Mouse (Mus musculus) megakaryocyte-erythroid progenitor cell, adult 5-6 weeks (primary cell): ENCODE data around the gene 1110004F10Rik. TPM values are rescaled to one million over a fixed set of nuclear protein-coding genes. Genes with fewer than 3 reads are reported as not detected.
A peak's percentile ranks its signal among the peaks of the same experiment; 100 is the strongest.

Source experiments
- ATAC-seq: replicated peaks from 2 replicates; pipeline ENCODE4 v1.8.0; 2016; ENCODE audit warnings: mild to moderate bottlenecking, inconsistent platforms; ENCODE audit not compliant: severe bottlenecking, poor library complexity, low FRiP score, low TSS enrichment
- total RNA-seq, 2 experiments: library from RNA; stranded (forward) in 1 of 2; stranded (reverse) in 1 of 2; fragments of 200-1000, 215-1000 nt in 1 of 2; fragments of >200 nt in 1 of 2; fragmentation: Nextera tagmentation in 1 of 2; gene quantifications; 2 replicates each; pipeline ENCODE4 v1.2.3; 2014 to 2017

The 1110004F10Rik gene
- total RNA-seq, 2 experiments from 2014 or later: 135 to 293 TPM

DNA sequence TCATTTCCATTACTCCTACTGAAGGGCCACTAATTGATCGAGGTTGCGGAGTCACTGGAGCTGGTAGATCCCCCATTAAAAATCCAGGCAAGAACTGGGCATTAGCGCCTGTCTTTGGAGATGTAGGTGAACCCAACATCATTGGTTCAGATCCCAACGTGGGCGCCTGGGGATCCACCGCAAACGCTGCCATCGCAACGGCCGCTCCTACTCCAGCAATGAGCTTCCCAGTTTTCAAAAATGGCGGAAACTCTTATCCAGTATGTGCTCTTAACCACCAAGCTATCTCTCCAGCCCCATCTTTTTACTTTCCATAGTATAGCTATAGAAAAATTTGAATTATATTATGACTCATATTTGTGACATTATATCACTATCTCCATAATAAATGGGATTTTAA is 45.2 kb downstream of the 1110004F10Rik start, which contains the start of gene Gm4353:
Gene Gm4353, minus strand, starts transcription at position 270 of the 400 bp plus-strand sequence.
- ATAC-seq: peak; percentile 82

DNA sequence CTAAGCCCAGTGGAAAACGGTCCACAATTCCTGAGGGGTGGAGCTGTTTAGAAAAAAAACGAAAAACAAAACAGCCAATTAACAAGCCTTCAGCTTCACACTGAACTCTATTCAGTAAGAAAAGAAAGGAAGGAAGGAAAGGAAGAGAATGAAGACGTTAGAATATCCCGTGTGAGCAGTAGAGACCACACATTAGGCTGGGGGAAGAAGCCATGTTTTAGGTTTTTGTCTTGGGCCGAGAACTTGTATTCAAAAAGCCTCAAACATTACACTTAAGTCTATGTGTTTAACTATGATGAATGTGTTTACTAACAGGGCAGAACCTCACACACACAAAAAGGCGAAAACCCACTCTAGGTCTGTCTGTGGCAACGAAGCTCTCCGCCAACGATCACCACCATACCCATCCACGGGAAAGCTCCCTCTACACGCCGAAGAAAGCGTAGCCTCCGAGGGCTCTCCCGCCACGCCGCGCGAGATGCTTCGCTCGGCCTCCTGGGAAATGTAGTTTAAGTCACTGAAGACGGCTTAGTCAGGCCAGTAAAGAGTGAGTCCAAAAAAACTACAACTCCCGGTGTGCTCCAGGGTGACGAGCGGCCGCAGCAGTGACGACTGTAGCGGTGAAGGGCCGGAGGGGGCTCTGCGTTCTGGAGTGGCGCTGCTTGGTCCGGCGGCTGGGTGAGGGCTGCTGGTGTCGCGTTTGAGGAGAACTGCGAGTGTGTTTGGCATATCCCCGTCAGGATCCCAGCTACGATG is 53.7 kb downstream of the 1110004F10Rik start:
- ATAC-seq: peak; percentile 95

DNA sequence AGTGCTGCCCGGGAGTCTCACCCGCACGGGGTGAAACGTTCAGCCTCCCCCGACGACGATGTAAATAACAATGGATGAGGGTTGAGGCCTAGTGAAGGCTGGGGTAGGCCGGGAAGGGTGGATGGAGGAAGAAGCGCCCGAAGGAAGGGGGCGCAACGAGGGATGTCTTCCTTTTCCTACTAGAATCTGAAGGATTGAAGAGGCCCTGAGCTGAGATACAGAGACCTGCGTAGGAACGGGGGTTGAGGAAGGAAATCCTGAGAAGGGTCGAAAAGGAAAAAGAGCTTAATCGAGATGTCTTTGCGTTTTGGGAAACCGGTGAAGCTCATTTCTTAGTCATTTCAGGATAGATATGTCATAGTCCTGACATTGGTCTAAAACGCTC is 54.3 kb downstream of the 1110004F10Rik start:
- ATAC-seq: peak; percentile 73

DNA sequence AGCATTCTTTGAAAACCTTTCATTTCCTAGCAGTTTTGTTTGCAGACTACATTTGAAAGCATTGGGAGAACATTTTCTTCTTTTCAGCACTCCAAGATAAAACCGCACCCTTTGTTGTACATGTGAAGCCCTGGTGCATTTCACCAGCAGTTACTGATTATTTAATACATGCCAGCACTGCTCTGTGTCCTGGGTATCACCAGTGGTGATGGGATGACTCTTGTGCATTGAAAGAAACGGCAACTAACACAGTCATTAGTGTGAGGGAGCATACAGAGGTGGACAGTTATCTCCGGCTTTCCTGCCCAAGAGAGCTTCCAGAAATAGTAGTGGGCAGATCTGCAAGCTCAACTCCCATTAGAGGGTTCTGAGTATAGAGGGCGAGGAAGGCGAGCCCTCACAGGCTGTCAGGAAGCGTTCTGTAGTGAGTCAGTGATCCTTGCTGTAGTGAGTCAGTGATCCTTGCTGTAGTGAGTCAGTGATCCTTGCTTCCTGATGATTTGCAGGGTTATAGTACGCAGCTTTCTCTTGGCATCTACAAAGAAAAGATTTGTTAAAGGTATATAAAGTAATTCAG is 60.8 kb downstream of the 1110004F10Rik start:
- ATAC-seq: no peak

DNA sequence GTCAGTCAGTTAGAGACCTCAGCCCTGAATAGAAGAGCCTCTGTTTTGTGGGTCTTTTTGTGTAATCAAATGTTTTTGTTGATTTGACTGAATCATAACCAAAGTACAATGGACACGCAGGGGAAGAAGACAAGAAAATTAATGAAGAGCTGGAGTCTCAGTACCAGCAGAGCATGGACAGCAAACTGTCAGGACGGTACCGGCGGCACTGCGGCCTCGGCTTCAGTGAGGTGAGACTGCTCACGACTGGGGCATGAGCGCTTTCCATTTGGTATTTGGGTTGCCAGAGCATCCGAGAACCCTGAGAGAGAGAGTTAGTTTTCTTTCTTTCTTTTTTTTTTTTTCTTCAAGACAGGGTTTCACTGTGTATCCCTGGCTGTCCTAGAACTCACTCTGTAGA is 63.9 kb downstream of the 1110004F10Rik start:
- no peak for ATAC-seq

DNA sequence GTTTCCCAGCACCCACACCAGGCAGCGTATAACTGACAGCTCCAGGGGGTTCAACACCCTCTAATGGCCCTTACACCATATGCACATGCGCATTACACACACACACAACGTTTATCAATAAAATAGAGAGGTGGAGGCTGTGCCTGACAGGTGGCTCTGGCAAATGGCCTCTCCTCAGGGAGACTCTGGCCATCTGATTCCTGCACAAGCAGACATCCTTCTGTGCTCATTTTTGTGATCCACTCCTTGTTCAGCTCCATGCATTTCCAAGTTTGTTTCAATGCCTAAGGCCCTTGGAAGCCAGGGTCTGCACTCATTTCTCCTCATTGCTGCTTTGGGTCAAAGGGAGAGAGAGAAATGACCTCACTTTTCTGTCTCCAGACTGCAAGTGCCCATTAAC is 71.5 kb downstream of the 1110004F10Rik start:
- no peak for ATAC-seq

DNA sequence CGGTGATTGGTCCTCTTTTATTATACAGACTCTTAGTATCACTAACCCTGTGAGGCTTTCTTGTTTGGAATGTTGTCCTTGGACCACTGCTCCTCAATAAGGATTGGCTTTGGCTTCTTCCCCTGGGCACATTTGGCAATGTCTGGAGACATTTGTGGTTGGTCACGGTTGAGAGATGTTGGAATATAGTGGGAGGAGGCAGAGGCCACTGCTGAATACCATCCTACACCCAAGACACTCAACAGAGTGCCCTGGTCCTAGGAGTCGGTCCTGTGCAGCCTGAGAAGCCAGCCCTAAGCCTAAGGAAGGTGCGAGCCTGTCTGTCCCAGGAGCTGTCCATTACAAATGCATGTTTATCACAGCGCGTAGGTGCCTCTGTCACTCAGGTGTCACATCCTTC is 72.3 kb downstream of the 1110004F10Rik start:
- ATAC-seq: no peak

DNA sequence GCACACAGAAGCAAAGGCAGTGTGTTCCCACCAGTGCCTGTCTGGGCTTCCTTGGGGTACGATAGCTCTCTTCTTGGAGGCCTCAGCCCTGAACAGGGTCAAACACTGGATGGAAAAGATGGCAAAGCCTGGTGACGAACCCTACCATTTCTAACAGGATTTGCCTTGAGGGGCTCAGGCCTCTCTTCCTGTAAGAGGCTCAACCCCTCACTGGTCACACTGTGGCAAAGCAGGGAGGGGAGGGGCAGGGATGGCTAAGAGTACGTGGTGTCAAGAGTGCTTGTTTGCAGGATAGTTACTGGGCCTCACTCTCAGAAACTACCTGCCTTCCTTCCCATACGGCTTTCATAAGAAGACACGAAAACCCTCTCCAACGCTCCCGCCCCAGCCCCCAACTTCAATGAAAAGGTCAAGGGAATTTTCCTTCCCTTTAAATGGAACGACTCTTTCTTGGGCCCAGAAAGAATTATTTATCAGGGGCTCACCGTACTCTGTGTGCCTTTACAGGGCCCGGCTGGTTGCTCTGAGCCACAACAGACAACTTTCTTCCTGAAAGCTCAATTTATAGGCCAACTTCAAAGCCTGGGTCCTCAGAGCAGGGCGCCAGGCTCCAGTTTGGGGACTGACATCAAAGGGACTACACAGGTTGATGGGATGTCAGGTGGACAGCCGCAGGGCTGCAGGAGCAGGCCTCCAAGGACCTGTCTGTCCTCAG is 76.2 kb downstream of the 1110004F10Rik start:
- ATAC-seq: no peak

DNA sequence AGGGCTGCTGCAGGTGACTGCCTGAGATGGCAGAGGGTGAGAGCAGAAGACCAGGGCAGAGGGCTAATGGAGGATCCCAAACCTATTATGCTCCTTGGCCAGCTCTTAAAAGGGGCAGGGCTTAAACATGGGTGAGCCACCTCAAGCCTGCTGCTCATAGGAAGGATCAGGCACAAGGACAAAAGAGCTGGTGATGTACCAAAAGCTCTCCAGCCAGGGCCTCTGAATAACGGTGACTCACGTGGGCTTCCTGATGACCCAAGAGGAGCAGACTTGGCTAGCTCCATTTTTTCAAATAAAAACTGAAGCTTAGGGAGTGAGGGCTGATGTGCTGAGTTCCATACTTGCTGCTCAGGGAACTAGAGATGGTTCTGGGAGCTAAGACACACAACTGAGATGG is 76.8 kb downstream of the 1110004F10Rik start:
- ATAC-seq: no peak

DNA sequence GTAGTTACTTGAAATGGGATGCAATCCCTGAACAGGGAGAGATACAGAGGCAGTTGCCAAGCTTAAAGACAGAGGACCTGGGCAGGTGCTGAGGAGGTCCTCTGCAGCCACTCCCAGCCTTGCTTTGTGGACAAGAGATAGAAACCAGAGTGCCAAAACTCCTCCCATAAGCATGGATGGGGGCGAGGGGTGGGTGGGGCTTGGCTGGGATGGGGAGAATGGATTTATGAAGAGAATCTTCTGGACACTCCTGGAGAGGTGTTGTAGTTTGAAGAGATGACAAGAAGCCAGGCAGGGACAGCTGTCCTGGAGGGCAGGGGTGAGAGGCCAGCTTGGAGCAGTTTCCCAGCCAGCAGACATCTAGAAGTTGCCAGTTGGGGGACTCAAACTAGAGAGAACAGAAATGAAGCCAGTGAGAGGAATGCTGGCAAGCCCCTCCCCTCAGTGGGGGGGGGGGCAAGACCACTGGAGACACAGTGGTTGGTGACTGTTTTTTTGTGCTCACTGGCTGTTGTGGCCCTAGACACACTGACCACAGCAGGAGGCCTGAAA is 80.2 kb downstream of the 1110004F10Rik start:
- no peak for ATAC-seq

DNA sequence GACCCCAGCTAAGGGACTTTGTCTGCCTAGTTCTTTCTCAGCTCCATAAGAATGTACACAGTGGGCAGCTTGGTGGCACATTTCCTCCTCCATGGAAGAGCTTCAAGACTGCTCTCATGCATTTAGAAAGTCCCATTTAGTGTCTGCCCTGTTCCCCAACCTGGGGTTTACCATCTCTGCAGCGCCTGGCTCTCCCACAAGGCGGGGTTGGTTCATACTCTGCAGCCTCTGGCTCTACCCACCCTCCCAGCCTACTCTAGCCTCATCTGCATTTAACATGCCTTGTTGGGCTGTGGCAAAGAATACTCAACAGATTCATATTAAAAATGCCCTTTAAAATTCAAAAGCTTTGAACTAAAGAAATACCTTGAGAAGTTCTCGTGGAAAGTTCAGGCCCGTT is 81.5 kb downstream of the 1110004F10Rik start:
- no peak for ATAC-seq

DNA sequence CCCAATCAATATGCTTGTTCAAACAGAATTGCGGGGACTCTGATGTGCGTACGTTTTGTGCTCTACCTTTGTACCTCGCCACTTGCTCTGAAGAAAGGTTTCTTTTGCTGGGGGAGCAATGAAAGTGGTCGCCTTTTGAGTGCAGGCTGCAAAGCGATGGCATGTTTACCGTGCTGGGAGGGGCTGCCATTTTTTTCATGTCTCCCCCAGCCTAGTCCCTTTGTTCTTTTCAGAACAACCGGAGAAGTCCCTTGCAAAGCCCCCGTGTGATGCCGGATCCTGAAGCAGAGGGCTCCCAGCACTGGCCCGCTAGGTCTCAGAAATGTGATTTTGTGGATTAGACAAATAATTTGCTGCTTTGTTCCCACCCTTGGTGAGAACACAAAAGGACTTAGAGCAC is 82.0 kb downstream of the 1110004F10Rik start:
- no peak for ATAC-seq

DNA sequence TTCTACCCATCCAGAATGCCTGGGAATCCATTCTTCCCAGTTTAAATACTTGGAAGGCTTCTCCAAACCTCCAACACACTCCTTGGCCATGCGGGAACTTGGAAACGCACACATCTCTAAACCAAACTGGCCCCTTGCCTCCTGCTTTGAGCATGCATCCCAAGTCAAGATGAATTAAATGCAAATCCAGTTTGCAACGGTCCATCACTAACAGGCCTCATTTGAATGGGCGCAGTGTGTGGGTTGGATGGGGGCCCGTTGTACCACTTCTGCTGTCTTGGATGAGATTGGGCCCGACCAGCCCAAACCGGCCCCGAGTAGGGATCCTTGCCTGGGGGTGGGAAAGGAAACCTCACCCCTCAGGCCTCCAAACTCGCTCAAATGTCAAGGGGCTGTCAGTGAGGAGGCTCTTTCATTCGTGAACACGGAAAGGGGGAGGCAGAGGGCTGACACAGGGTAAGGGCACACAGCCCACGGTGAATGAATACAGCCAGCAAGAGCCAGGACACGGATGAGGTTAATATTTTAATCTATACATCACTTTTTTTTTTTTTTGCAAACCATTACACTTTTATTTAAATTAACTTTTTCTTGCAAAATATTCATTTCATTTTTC is 83.9 kb downstream of the 1110004F10Rik start:
- no peak for ATAC-seq

DNA sequence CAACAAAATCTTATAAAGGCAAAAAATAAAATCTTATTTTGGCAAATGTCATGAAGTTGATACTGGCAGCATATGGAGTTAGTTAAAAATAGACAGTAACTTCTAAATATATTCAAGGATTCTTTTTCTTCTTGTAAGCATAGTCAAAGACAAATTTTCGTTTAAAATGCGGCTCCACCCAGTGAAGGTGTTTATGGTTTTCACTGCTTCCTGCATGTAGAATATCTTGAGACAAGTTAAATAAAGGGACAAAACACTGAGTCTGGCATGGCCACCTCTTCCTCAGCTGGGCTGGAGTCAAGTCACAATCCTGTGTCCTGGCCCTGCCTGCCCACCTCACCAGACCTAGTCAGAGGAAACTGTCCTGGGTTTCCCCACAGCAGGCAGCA is 84.4 kb downstream of the 1110004F10Rik start:
- ATAC-seq: no peak

DNA sequence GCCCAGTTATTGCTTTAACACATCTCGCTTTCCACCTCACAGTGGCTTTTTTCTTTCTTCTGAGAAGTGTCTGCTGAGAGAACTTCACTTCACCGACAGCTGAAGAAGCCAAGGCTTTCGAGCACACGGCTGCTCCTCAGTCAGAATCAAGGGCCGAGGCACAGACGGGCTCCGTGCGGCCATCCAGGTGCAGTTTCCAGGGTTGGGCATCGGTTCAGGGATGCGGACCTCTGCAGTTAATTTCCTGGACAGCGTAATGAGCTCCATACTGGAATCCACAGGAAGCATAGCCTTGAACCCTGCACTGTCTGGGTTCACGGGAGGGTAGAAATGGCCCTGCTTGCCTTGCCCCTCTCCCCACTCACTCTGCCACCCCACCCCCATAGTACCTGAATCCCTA is 84.9 kb downstream of the 1110004F10Rik start:
- no peak for ATAC-seq

DNA sequence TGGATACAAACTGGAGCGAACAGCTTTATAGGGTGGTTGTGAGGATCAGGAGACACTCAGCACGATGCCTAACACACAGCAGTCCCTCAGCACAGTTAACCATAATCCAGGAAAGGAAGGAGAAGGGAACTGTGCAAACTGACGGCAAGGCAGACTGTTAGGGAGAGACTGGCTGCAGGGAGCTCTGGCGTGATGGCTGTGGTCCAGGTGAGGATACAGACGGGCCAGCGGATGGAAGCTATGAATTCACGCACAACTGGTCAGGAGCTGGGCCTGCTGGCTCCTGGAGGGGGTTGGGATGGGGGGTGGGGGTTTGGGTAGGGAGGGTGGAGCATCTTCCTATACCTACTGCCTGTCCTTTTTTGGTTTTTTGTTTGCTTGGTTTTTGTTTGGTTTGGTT is 86.5 kb downstream of the 1110004F10Rik start:
- no peak for ATAC-seq

DNA sequence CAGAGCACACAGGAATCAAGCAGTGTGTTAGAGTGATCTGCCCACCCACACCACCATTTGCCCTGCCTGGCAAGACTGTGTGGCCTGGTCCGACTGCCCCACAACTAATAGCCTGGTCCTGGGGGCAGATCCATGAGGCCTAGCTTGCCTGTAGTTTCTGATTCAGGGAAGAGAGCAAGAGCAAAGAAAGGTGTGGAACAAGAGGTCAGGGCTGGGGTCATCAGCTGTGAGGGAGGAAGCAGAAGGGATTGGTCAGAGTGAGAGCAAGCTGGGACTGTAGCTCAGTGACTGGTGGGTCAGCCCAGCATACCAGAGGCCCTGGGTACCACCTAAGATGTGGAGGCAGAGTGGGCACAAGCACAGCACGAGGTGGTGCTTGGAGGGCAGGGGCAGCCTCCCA is 87.9 kb downstream of the 1110004F10Rik start:
- no peak for ATAC-seq

DNA sequence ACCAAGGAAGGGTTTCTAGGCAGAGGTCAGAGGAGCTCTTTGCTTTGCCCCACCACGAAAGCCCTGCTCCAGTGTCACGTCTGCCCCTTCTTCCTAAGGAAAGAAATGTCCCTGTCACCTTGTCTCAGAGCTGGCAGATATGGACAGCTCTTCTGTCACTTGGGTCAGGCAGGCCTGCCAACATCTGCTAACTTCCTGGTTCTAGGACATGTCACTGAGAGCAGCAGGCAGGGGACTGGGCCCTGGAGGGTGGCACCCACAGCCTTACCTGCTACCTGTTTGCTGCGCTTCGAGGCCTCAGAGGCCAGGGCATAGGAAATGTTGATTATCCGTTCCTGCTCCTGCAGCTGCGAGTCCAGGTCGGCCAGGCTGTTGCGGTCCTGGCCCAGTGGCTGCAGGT is 89.1 kb downstream of the 1110004F10Rik start:
- no peak for ATAC-seq

DNA sequence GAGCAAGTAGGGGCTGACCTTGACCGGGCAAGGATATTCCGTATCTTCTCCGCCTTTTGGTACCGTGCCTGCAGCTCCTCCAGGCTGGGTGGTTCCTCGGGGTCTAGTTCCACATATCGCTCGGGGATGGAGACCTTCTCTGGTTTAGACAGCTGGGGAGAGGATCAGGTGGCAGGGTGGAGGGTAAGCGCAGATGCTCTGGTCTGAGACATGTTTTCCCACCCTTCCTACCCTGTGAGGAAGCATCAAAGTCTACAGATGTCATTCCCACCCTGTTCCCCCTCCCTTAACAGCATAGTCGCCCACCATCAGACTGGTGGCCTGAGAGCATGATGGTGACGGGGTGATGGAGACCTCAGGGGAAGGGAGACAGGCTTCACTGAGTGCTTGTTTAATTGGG is 90.2 kb downstream of the 1110004F10Rik start:
- ATAC-seq: no peak

DNA sequence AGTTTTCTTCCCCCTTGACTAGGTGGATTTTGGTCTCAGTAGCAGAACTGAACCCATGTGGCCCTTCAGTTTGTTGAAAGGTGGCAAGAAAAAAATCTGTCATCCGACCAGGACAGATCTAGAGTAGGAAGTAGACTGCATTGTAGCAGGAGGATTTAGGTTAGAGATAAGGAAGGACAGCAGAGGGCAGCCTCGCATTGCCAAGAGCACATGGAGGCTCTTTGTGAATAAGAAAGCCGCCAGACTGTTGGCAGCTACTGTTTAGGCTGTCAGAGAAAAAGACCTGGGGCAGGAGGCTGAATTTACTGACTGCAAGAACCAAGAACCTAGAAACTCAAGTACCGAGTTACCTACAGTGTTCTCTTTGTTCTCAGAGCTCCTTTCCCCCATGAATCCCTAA is 92.2 kb downstream of the 1110004F10Rik start:
- ATAC-seq: peak; percentile 35; the same call in 1 of the 2 replicates
